Mouse (Mus musculus) G1E (cell line): ENCODE measurements around the gene Rad9b. TPM values are rescaled to one million over a fixed set of nuclear protein-coding genes. Genes with fewer than 3 reads are reported as not detected.

Experiments
- ATAC-seq: 2 replicates; pipeline ENCODE4 v1.8.0; 2016; ENCODE audit warnings: mild to moderate bottlenecking; ENCODE audit not compliant: insufficient number of reproducible peaks, poor library complexity, low FRiP score, severe bottlenecking; ENCODE audit errors: extremely low read depth
- DNase-seq: peaks from one replicate; pipeline ENCODE4 v3.0.0; 2012; ENCODE audit warnings: low spot score
- H3K27me3 ChIP-seq: 2 replicates; pipeline ENCODE4 v1.6.1; 2012; ENCODE audit warnings: mild to moderate bottlenecking, low read length, inconsistent platforms; ENCODE audit not compliant: insufficient read depth
- H3K36me3 ChIP-seq: replicated peaks from 2 replicates; pipeline ENCODE3; 2012; ENCODE audit warnings: mild to moderate bottlenecking, inconsistent platforms
- H3K4me1 ChIP-seq: 2 replicates; pipeline ENCODE4 v1.6.1; 2012; ENCODE audit warnings: low read depth, low read length, inconsistent platforms, mixed read lengths; ENCODE audit not compliant: insufficient read depth
- H3K4me3 ChIP-seq: 2 replicates; pipeline ENCODE4 v1.5.1; 2012; ENCODE audit warnings: low read depth, mild to moderate bottlenecking, inconsistent platforms, low read length, moderate library complexity, mixed read lengths
- H3K9me3 ChIP-seq: replicated peaks from 2 replicates; pipeline ENCODE4 v1.6.1; 2012; ENCODE audit warnings: inconsistent platforms
- CTCF ChIP-seq: IDR thresholded peaks from 2 replicates; pipeline ENCODE4 v1.5.1; 2012; ENCODE audit warnings: low read depth, low read length, inconsistent platforms, mixed read lengths
- GATA1 ChIP-seq: IDR thresholded peaks from 2 replicates; pipeline ENCODE4 v1.6.1; 2012; ENCODE audit warnings: borderline replicate concordance, low read length, inconsistent platforms, mixed read lengths
- GATA2 ChIP-seq: IDR thresholded peaks from 2 replicates; pipeline ENCODE4 v1.6.1; 2012; ENCODE audit warnings: low read depth, low read length, inconsistent platforms, borderline replicate concordance
- POLR2AphosphoS5 ChIP-seq: IDR thresholded peaks from 2 replicates; pipeline ENCODE4 v1.6.1; 2012; ENCODE audit warnings: low read depth, low read length, inconsistent platforms; ENCODE audit not compliant: insufficient replicate concordance
- TAL1 ChIP-seq: conservative IDR thresholded peaks from 2 replicates; pipeline ENCODE4 v1.6.1; 2012; ENCODE audit warnings: low read depth, low read length, inconsistent platforms, mixed read lengths
- polyA plus RNA-seq: library from polyadenylated mRNA; stranded (reverse); fragments of >175 nt; gene quantifications from 2 replicates; pipeline ENCODE4 v1.2.3, GENCODE M21; 2012
- total RNA-seq, 2 experiments: library from RNA; stranded (forward) in 1 of 2; stranded (reverse) in 1 of 2; fragments of 200-1000 nt in 1 of 2; fragments of >200 nt in 1 of 2; fragmentation: Nextera tagmentation in 1 of 2; gene quantifications; 2 replicates each; pipeline ENCODE4 v1.2.3; 2014 to 2017

Rad9b gene
- total RNA-seq (2014; fragmentation: Nextera tagmentation) (47.3 and 48.3 TPM in 2 replicates), total RNA-seq (2017) (17.3 and 20.8 TPM in 2 replicates), polyA plus RNA-seq (0.85 and 2.8 TPM in 2 replicates)

DNA sequence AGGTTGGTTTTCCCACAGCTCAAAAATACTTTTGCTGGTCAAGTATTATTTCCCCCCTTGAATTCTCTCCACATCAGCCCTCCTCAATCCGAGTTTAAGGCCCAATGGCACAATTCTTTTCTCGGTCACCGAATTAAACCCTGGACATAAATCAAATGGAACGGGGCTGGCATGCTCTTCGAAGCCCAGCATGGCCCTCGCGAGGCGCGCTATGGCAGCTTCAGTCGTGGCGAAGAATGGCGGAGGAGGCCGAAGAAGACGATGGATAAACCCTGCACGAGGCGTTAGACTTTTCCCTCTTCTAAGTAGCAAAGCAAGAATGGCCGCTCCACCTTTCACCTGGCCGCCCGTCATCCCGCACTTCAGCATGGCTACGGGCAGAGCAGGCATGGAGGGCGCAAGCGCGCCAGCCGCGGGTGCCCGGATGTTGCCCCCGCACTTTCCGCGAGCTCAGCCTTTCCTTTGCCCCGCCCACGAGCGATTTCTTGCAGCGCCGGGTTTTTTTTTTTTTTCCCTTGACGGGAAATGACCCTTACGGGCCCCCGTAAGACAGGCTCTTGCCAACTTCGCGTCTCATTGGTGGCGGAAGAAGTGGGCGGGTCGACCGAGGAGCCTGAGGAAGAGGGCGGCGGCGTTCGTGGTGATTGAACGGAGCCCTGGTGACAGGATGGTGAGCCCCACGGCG, at the start of gene Rad9b, which contains the start of gene Vps29:
Gene Rad9b, minus strand, starts transcription at position 427 of the 685 bp plus-strand sequence.
Gene Vps29, plus strand, starts transcription at position 563 of the 685 bp plus-strand sequence.
- peak; percentile 90 for DNase-seq

DNA sequence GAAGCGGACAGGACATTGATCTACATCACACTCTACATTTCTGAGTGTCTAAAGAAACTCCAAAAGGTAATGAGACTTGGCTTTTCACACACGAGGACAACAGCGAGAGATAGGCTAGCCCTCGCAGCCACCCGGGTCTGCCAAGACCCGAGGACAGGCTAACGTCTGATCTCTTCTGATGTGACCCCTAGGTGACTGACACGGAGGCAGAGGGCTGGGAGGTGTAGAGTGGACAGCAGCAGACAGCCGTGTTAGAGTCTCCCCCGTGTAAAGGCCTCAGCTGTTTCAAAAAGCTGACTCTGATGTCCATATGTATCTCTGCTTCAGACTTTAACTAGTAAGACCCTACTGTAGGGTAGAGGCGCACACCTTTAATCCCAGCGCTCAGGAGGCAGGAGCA, 49.3 kb upstream of the Rad9b start:
- Histone ChIP-seq H3K9me3 (no peaks in the 10 kb centered on the region), H3K4me3 (no peak overlapping the region), H3K36me3 (peaks cover 96% of the 10 kb centered on the region), H3K4me1 (peaks cover 8% of the 10 kb centered on the region), H3K27me3 (no peaks in the 10 kb centered on the region)
- DNase-seq (no peak), ATAC-seq (no peak)
- TF ChIP-seq GATA1 = no peak
- no peak for TF ChIP-seq GATA2
- no peak for TF ChIP-seq TAL1
- no peak for TF ChIP-seq POLR2AphosphoS5
- TF ChIP-seq CTCF = no peak

More for the DNA sequence above, at the start of gene Rad9b, which contains the start of gene Vps29:
- Histone ChIP-seq H3K36me3 (peaks cover 42% of the 10 kb centered on the region), H3K27me3 (no peaks in the 10 kb centered on the region), H3K9me3 (no peaks in the 10 kb centered on the region), H3K4me3 (peak within 1 kb of the TSS; percentile 93), H3K4me1 (peaks cover 26% of the 10 kb centered on the region)
- TF ChIP-seq POLR2AphosphoS5 = no peak
- TF ChIP-seq GATA2 = no peak
- TF ChIP-seq CTCF = no peak
- ATAC-seq = peak; percentile 90

DNA sequence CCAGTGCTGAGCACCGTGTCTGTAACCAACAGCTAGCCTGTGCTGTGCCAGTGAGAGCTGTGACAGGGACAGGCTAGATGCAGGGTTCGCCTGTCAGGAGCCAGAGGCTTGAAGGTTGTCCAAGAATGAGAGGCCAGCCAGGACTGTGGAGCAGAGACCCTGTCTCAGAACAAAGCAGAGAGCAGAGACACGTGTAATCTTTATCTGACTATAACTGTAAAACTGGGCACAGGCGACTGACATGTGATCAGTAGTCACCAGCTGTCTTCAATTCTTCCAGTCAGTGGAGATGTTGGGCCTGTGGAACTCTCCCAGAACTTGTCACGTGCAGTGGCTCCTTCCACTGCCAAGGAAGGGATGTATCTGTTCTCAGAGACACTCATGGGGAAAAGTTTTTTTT, 48.7 kb upstream of the Rad9b start:
- Histone ChIP-seq H3K4me3 (no peak overlapping the region), H3K36me3 (peaks cover 99% of the 10 kb centered on the region), H3K4me1 (peaks cover 8% of the 10 kb centered on the region), H3K27me3 (no peaks in the 10 kb centered on the region), H3K9me3 (no peaks in the 10 kb centered on the region)
- TF ChIP-seq GATA1 (no peak), CTCF (no peak), TAL1 (no peak), GATA2 (no peak), POLR2AphosphoS5 (no peak)
- ATAC-seq (no peak), DNase-seq (no peak)

DNA sequence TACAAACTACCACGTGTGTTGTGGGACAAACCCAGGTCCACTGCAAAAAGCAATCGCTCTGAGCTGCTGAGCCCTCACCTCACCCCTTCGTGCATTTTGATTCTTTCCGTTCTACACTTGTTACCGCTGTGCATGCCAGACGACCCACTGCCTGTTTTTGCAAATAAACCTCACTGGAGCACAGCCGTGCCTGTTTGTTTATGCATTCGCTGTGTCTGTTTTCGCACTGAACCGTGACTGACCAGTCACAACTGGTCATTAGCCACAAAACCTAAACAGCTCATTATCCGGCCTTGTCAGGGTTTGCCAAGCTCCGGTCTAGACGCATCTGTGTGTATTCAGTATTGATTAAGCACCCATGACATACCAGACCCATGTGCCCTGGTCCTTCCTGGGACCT, 48.1 kb upstream of the Rad9b start:
- H3K27me3 ChIP-seq = no peaks in the 10 kb centered on the region
- TF ChIP-seq GATA2 (no peak), TAL1 (no peak), CTCF (no peak), GATA1 (no peak), POLR2AphosphoS5 (no peak)
- peaks cover 99% of the 10 kb centered on the region for H3K36me3 ChIP-seq
- ATAC-seq (no peak), DNase-seq (no peak)
- peaks cover 11% of the 10 kb centered on the region for H3K4me1 ChIP-seq
- H3K9me3 ChIP-seq = no peaks in the 10 kb centered on the region
- no peak overlapping the region for H3K4me3 ChIP-seq

DNA sequence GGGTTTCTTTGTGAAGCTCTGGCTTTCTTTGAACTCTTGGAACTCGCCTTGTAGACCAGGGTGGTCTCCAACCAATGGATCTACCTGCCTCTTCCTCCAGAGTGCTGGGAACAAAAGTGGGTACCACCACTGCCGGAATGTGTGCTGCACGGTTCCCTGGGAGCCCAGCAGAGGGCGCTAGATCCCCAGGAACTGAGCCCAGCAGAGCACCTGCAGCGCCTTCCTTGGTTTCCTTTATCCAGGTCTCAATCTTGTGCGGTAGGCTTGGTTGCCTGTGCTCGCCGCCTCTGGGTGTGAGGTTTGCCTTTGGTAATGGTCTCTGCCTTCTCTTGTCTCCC, 47.2 kb upstream of the Rad9b start:
- Histone ChIP-seq H3K4me3 (no peak overlapping the region), H3K36me3 (peaks cover 99% of the 10 kb centered on the region), H3K4me1 (peaks cover 11% of the 10 kb centered on the region), H3K27me3 (no peaks in the 10 kb centered on the region), H3K9me3 (no peaks in the 10 kb centered on the region)
- TF ChIP-seq CTCF (peak; percentile 97), TAL1 (no peak), POLR2AphosphoS5 (no peak)
- DNase-seq = peak; percentile 40
- no peak for ATAC-seq

DNA sequence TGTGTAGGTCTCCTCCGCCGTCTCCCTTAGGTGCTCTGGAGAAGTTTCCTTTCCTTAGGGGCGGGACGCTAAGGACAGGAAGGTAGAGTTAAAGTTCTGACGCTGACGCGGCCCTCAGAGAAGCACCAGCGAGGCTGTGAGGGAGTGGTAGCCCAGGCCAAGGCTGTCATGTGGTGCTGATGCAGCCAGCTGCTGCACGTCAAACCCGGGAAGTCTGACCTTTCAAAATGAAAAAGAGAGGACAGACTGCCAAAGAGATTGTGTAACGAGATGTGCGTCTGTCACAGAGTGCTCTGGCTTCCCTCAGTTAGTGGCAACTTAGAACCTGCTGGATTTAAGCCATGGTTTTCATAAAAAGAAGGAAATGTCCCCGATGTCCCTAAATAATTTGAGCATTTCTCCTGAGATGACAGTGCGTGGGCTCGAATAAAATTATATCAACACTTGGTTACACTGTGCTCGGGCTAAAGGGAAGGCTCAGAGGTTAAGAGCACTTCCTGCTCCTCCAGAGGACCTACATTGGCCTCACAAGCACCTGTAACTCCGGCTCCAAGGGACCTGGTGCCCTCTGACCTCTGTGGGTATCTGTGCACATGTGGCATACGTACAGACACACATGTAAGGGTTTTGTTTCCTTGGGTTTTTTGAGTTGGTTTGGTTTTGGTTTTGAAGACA, 46.7 kb upstream of the Rad9b start:
- Histone ChIP-seq H3K4me3 (no peak overlapping the region), H3K36me3 (peaks cover 97% of the 10 kb centered on the region), H3K9me3 (no peaks in the 10 kb centered on the region), H3K4me1 (peaks cover 11% of the 10 kb centered on the region), H3K27me3 (no peaks in the 10 kb centered on the region)
- TF ChIP-seq CTCF (no peak), GATA1 (no peak), POLR2AphosphoS5 (no peak), GATA2 (no peak), TAL1 (no peak)
- DNase-seq = no peak
- ATAC-seq = no peak
